Mouse (Mus musculus) lung, adult 2 months (tissue): ENCODE measurements around the gene Oas1e. TPM values are rescaled to one million over a fixed set of nuclear protein-coding genes. Genes with fewer than 3 reads are reported as not detected.
"Not testable (repeated sequence)": the region's sequence is repeated elsewhere in the genome, so short reads cannot be mapped to it uniquely, and the experiment has no call there.

Source experiments
- DNase-seq: peaks from one replicate; pipeline ENCODE4 v3.0.0; 2022
- H3K4me1 ChIP-seq: fragments of 200-500 bp; 2 replicates; pipeline ENCODE4 v1.6.1; 2011; ENCODE audit warnings: low read length; ENCODE audit not compliant: control insufficient read depth, insufficient read depth
- H3K4me3 ChIP-seq: fragments of 200-500 bp; replicated peaks from 2 replicates; pipeline ENCODE3; 2011; ENCODE audit warnings: low read depth, mild to moderate bottlenecking, control low read depth, low read length; ENCODE audit errors: extremely low read depth
- CTCF ChIP-seq: fragments of 200-500 bp; IDR thresholded peaks from 2 replicates; pipeline ENCODE4 v1.5.1; 2011; ENCODE audit warnings: mild to moderate bottlenecking, low read length, control low read depth; ENCODE audit not compliant: insufficient read depth
- POLR2A ChIP-seq: fragments of 200-500 bp; IDR thresholded peaks from 2 replicates; pipeline ENCODE4 v1.6.1; 2011; ENCODE audit warnings: low read depth, mild to moderate bottlenecking, control low read depth, low read length, borderline replicate concordance; ENCODE audit errors: extremely low read depth
- WGBS: fragments of 180-500 bp; shearing (Covaris S2); methylation state at CpG from one replicate; pipeline ENCODE4 v1.1.7; 2018; 5-methylcytosine and 5-hydroxymethylcytosine counted together
- polyA plus RNA-seq: library from polyadenylated mRNA; depleted of rRNA; stranded (reverse); fragments of >200 nt; gene quantifications from 2 replicates; pipeline ENCODE4 v1.2.3, GENCODE M21; 2012; rRNA removed

Gene Oas1e
- 0.06 TPM in 1 of 2 replicates, not detected in the other for polyA plus RNA-seq

- DNase-seq, H3K4me1 ChIP-seq, H3K4me3 ChIP-seq: not testable (repeated sequence)
- WGBS = 59% methylated on average over 9 of the region's 9 CpGs
Observed at GRCm38 (mm10) chr5:120795480-120796034, at the start of gene Oas1e. Gene Oas1e (minus strand): TSS chr5:120795530.

DNA sequence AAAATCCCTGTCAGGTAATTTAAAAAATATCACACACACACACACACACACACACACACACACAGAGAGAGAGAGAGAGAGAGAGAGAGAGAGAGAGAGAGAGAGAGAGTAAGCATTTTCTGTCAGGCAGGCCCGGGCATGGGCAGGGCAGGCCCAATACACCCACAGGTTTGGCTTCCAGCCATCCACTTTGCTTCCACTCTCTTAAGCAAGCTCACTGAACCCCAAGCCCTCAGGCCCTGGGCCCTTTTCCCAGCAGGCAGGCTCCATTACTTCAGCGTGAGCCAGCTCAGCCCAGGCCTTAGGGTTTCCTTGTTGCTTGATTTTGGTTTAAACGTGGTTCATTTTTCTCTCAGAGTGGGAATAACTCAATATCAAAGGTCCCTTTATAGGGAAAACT is 49.4 kb upstream of the Oas1e start:
- TF ChIP-seq POLR2A = no peak
- no peak for TF ChIP-seq CTCF
- 41% methylated on average over 3 of the region's 3 CpGs for WGBS
- H3K4me3 ChIP-seq = no peak overlapping the region
- H3K4me1 ChIP-seq = no peaks in the 10 kb centered on the region
- DNase-seq = no peak

DNA sequence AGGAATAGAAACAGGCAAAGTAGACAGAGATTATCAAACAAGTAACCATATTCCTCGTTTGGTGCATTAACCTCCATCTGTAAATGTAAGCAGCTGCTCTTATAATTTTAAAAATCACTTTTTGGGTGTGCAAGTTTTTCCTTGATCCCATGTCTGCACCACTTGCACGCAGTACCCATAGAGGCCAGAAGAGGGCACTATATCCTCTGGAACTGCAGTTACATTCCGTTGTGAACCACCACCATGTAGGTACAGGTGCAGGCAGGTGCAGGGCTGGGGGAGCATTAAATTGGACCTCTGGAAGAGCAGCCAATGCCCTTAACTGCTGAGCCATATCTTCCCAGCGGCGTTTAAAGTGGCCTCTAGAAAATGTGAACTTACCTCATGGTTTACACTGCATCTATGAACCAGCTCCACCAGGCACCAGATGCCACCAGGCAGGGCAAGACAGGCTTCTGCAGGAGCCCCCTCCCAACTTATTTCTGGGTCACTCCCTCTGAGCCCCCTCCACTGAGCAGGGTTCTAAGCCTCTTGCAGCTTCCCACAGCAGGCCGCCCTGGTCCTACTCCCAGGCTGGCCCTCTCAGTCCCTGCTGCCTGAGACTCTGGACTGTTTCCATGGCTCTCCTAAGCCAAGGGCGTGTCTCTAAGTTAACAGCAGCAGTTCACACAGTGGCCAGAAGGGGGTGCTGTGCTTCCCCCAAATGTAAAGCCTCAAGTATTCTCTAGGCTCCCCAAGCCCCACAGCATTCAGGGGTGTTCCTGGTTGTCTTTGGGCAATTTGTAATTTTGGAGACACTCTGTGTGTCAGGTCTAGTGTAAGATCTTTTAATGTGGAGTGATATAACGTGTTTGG is 41.6 kb upstream of the Oas1e start:
- Histone ChIP-seq H3K4me1 (no peaks in the 10 kb centered on the region), H3K4me3 (no peak overlapping the region)
- peak; percentile 59 for TF ChIP-seq CTCF
- TF ChIP-seq POLR2A = no peak
- 12% methylated on average over 8 of the region's 8 CpGs for WGBS
- DNase-seq = peak; percentile 47

DNA sequence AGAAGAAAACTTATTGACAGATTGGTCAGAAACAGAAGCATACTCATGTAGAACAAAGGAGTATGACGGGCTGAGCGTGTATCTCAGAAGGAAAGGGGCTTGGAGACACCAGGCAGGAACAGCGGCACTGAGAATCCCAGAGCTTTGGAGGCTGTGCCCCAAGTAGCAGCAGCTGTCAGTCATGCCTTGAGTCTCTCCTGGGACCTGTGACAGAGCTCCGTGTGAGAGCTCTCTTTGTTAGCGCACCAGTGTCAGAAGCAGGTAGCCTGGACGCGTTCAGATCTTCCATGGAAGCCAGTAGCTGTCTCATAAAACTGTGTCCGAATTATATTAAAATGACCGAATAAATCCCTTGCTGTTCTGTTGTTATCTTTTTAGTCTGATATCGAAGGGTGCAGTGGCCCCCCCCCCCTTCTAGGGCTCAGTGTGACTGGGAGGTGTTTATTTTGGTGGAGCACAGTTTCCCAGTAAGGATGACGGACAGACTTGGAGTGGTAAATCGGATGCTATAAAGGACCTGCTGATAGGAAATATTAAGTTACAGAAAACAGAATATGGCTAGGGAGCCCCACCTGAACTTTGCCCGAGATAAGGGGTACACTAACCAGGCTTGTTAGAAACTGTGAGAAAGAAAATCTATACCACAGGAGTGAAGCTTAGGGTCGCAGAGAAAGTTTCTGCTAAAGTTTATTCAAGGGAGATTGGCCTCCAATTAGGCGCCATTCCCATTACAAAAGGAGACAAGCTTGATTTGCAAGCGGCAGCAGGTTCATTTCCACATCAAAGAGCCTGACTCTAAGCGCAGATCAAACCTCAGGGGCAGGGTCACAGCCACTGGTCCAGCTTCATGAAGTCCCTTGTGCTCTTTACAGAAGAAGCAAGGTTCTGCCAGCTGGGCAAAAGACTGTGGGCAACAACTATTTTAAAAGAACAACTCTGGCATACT is 38.3 kb upstream of the Oas1e start:
- H3K4me3 ChIP-seq = no peak overlapping the region
- DNase-seq = no peak
- 15% methylated on average over 17 of the region's 17 CpGs for WGBS
- TF ChIP-seq CTCF = no peak
- TF ChIP-seq POLR2A = no peak
- no peaks in the 10 kb centered on the region for H3K4me1 ChIP-seq

- no peak for TF ChIP-seq POLR2A
- no peak for TF ChIP-seq CTCF
- Histone ChIP-seq H3K4me1 (no peaks in the 10 kb centered on the region), H3K4me3 (no peak overlapping the region)
- DNase-seq = no peak
- 60% methylated on average over 4 of the region's 4 CpGs for WGBS
Observed at GRCm38 (mm10) chr5:120831031-120831430, 35.7 kb upstream of the Oas1e start.

GRCm38 (mm10) chr5:120818999-120819398 is 23.7 kb upstream of the Oas1e start:
- Histone ChIP-seq H3K4me3 (no peak overlapping the region), H3K4me1 (no peaks in the 10 kb centered on the region)
- no peak for DNase-seq
- TF ChIP-seq CTCF = no peak

GRCm38 (mm10) chr5:120815949-120816348 is 20.6 kb upstream of the Oas1e start:
- peak; percentile 20 for DNase-seq
- TF ChIP-seq POLR2A = no peak
- peak; percentile 48 for TF ChIP-seq CTCF
- Histone ChIP-seq H3K4me3 (no peak overlapping the region), H3K4me1 (peaks cover 6% of the 10 kb centered on the region; the same call in 1 of the 2 replicates)
- 60% methylated on average over 3 of the region's 3 CpGs for WGBS

DNA sequence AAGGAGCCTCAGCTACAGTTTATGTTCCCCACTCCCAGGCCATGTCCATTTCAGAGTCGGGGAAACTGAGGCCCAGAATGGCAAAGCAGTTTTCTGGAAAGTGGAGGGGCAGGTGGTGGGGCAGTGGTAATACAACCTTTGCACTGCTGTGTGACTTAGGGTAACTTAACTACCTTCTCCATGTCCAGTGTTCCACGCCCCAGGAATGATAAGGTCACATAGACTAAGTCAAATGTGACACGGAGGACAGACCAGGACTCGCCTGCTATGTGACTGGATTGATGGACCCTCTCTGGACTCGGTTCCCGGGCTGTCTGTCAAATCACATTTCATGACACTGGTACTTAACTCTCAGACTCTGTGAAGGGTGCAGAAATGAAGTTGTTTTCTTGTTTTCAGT is 17.7 kb upstream of the Oas1e start:
- TF ChIP-seq POLR2A (no peak), CTCF (no peak)
- H3K4me1 ChIP-seq = peaks cover 6% of the 10 kb centered on the region; the same call in 1 of the 2 replicates
- peak overlapping the region; percentile 67 for H3K4me3 ChIP-seq
- no peak for DNase-seq
- WGBS = 55% methylated on average over 6 of the region's 6 CpGs
